Mouse (Mus musculus): ENCODE measurements around the gene Hsp90ab1.

Gene Hsp90ab1

GRCm38 (mm10) chr17:45573087-45573779 is at the start of gene Hsp90ab1:
TSS of gene Hsp90ab1 (minus strand) at chr17:45573271.
- in situ Hi-C loops (cut with MboI; ENCODE audit: low pct_unique_long_range_greater_than_20kb in 1 of 2, low sequenced_read_pairs in 2 of 2, unreplicated experiment in 1 of 2), result no loop called here

DNA sequence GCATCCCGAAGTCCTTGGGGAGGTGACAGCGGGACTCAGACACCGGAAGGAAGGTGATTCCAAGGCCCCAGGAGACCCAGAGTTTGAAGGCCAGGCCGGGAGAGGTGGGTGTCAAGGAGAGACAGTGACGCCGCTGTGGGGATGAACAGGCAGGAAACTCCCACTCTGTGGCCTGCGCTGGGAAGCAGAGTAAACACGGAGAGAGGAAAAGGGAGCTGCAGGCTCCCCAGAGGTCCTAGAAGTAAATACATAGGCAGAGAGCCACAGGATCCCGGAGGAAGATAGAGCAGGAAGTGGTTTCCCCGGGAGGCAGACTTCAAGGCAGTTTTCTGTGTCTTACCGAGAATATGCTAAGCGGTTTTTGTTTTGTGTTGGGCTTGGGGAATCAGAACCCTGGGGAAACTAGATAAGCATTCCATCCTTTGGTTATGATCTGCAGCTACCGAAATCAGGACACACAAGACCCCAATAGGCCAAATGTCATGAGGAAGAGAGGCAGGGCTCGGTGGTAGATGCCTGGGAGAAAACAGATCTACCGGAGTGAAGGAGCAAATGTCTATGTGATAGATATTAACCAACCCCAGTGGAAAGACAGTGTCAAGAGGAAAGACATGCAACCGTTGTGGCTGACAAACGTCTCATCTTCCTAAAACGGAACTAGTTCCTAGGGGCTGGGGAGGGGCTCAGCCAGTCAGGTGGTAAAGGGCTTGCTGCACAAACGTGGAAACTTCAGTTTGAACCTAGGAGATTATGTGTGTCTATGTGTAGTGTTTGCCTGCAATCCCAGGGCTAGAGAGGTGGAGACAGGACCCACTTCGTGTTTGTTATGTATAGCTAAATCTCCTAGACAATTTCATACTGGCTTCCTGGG is 46.5 kb upstream of the Hsp90ab1 start:
- in situ Hi-C loops (cut with MboI; ENCODE audit: low pct_unique_long_range_greater_than_20kb in 1 of 2, low sequenced_read_pairs in 2 of 2, unreplicated experiment in 1 of 2), result no loop called here

- in situ Hi-C loops (cut with MboI; ENCODE audit: low pct_unique_long_range_greater_than_20kb in 1 of 2, low sequenced_read_pairs in 2 of 2, unreplicated experiment in 1 of 2), result no loop called here
These were observed 45.9 kb upstream of the Hsp90ab1 start for GRCm38 (mm10) chr17:45618941-45619385.

DNA sequence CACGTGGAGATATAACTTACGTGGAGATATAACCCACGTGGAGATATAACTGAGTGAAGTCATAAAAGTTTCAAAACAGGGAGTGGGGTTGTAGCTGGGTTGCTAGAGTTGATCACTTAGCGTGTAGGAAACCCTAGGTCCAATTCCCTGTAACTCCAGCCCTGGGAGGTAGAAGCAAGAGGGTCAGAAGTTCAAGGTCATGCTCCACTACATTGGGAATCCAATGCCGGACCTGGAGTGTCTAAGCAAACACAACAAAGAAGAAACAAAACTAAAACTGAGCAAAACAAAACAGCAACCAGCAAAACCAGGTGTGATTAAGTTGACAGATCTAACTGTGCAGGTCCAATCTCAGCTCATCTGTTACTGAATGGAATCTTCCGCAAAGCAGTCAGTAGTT is 44.6 kb upstream of the Hsp90ab1 start:
- in situ Hi-C loops (cut with MboI; ENCODE audit: low pct_unique_long_range_greater_than_20kb in 1 of 2, low sequenced_read_pairs in 2 of 2, unreplicated experiment in 1 of 2), result no loop called here

DNA sequence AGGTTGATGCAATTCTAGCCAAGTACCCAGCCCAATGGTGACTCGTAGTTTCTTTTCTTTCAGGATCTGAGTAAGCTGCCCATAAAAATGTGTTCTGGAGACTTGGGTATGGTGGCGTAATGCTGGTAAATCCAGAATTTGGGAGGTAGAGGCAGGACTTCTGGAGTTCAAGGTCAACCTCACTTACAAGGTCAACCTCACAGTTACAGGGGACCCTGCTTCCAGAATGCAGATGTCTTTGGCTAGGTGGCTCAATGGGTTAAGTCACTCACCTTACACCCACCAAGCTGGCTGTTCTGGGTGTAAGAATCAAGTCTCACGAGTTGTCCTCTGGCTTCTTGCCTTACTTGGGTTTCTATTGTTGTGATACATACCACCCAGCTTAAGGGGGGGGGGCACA is 43.6 kb upstream of the Hsp90ab1 start:
- in situ Hi-C loops (cut with MboI; ENCODE audit: low pct_unique_long_range_greater_than_20kb in 1 of 2, low sequenced_read_pairs in 2 of 2, unreplicated experiment in 1 of 2), result no loop called here

DNA sequence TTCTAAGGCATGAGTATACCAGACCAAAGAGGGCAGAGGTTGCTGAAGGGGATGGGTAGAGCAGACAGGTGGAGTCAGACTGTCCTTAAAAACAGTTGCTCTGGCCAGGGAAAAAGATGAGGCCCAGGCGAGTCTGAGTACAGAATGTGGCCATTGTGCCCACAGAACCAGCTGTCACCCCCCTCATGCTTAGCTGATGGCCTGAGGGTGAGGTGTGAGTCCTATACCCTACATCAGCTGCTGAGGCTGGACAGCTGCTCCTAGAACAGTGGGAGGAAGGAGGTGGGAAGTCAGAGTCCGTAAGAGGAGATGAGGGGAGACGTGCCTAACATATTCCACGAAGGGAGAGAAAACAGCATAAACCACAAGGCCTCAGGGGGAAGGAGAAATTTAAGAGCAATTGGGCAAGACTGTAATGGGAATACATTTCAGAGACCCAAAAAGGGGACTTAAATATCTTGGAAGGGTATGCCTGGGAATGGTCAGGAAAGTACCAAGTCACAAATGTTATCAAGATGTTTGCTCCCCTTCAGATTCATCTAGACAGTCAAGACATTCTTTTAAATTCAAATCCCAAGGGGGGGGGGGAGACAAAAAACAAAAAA is 43.1 kb upstream of the Hsp90ab1 start:
- in situ Hi-C loops (cut with MboI; ENCODE audit: low pct_unique_long_range_greater_than_20kb in 1 of 2, low sequenced_read_pairs in 2 of 2, unreplicated experiment in 1 of 2), result no loop called here

DNA sequence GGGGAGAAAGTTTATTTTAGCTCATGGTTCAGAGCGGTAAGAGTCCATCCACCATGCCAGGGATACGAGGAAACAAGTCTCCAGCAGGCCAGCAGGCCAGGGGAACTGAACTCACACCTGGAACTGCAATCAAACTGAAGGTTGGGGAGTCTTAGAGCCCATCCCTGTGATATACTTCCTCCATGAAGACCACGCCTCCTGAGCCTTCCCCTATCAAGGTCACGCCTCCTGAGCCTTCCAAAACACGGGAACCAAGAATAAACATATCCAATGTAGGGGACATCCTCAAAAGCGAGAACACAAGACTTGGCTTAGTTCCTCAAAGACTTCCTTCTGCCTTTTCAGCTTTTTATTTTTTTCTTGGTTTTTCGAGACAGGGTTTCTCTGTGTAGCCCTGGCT is 39.9 kb upstream of the Hsp90ab1 start:
- in situ Hi-C loops (cut with MboI; ENCODE audit: low pct_unique_long_range_greater_than_20kb in 1 of 2, low sequenced_read_pairs in 2 of 2, unreplicated experiment in 1 of 2), result no loop called here

- in situ Hi-C loops (cut with MboI; ENCODE audit: low pct_unique_long_range_greater_than_20kb in 1 of 2, low sequenced_read_pairs in 2 of 2, unreplicated experiment in 1 of 2), result no loop called here
These were observed 38.9 kb upstream of the Hsp90ab1 start for GRCm38 (mm10) chr17:45612008-45612407.

DNA sequence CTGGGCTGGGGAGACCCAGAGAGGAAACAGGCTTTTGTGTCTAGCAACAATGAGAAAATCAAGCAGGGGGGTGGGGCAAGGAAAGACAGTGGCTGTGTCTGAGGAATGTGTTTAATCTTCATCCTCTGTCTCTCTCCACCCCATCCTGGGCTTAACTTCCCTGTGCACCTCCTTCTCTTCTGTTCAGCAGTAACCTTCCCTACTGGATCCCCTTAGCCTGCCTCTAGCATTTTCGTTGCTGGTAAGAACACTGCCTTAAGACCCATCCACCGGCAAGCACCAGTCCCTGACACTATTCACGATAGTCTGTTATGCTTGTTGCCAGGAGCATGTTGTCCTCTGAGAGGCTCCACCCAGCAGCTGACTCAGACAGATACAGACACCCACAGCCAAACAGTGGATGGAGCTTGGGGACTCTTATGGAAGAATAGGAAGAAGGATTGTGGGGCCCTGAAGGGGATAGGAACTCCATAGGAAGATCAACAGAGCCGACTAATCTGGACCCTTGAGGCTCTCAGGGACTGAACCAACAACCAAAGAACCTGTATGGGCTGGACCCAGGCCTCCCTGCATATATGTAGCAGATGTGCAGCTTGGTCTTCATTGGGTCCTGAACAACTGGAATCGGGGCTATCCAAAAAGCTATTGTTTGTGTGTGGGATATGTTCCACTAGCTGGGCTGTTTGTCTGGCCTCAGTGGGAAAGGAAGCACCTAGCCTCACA is 37.2 kb upstream of the Hsp90ab1 start:
- in situ Hi-C loops (cut with MboI; ENCODE audit: low pct_unique_long_range_greater_than_20kb in 1 of 2, low sequenced_read_pairs in 2 of 2, unreplicated experiment in 1 of 2), result no loop called here

DNA sequence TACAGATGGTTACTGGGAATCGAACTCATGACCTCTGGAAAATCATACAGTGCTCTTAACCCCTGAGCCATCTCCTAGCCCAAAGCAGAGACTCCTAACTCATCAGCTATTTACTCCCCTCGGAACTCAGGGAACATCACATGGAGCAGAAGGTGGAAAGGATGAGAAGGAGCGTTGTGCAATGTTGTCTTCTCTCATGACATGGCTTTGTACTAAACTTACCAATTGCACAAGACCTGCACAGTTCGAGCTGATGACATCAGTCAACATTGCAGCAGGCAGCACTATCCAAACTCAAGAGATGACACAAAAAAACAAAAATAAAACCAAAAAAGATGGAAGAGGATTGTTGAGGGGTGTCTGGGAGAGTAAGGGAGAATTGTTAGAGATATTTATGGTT is 35.3 kb upstream of the Hsp90ab1 start:
- in situ Hi-C loops (cut with MboI; ENCODE audit: low pct_unique_long_range_greater_than_20kb in 1 of 2, low sequenced_read_pairs in 2 of 2, unreplicated experiment in 1 of 2), result no loop called here

DNA sequence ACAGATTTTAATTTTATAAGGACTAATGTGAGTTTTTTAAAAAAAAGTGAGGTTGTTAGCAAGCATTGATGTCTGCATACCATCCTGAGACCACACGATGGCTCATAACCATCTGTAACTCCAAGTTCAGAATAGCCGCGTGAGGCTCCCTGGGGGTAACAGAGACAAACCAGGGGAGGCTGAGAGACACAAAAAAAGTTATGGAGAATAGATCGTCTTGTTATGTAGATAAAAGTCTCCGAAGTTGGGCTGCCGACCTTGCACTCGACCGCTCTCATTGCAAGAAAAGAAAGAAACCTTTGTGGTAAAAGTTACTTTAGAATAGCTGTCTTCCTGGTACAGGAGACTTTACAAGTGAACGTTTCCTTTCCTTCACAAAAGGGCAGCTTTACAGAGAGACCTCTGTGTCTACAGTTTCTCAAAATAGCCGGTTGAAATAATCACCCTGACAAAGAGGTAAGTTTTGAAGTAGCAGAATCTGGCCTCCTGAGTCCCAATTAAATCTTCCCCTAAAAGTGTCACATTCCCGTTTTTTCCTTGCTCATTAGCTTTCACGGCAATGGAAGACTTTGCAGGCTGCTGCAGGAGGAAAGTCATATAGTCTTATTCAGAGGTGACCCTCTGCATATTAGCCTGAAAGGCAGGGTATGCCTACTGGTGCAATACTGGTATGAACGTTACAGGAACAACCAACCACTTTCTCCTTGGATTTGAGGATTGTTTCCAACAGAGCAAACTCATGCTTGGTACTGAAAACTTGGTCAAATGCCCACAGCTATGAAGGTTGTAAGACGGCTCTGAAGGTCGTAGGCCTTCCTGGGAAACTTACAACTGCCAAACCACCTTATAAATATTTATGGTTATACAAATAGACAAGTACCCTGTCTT is 34.2 kb upstream of the Hsp90ab1 start:
- in situ Hi-C loops (cut with MboI; ENCODE audit: low pct_unique_long_range_greater_than_20kb in 1 of 2, low sequenced_read_pairs in 2 of 2, unreplicated experiment in 1 of 2), result no loop called here

GRCm38 (mm10) chr17:45602984-45603383 is 29.9 kb upstream of the Hsp90ab1 start:
- in situ Hi-C loops (cut with MboI; ENCODE audit: low pct_unique_long_range_greater_than_20kb in 1 of 2, low sequenced_read_pairs in 2 of 2, unreplicated experiment in 1 of 2), result no loop called here

DNA sequence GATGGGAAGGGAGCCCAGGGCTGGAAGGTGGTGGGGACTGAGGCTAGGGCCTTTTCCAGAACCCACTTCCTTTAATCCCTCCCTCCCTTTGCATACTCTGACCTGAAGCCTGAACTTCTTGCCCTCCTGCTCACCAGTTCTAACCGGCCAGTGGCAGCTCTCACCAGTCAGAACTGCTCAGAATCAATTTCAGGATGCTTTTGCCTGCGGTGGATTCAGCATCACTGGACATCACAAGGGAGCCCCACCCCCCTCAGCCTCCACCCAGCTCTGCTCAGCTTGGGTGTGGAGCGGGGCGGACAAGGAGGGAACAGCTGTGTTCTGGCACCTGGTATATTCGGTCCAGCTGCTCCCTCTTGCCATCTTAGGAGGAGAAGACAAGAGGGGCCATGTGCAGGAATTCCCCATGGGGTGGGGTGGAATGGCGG is 28.8 kb upstream of the Hsp90ab1 start, which contains the start of gene Mymx:
Gene Mymx (minus strand): TSS at position 226 of the 428 bp plus-strand sequence.
- in situ Hi-C loops (cut with MboI; ENCODE audit: low pct_unique_long_range_greater_than_20kb in 1 of 2, low sequenced_read_pairs in 2 of 2, unreplicated experiment in 1 of 2), result no loop called here

DNA sequence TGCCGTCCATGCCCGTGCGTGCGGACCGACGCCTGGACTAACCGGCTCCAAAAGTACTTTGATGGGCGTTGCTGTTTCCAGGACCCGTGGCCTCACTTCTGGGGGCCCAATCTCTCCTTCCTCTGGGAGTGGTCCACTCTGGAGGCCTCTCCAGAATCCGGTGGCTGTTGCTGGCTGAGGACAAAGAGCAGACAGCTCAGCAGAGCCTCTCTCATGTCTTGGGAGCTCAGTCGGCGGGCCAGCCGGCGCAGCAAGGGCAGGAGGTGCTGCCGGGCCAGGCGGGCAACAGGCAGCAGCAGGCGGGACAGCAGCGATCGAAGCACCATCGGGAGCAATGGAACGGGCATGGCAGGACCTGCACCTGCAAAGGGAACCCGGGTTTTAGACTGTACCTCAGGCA is 28.3 kb upstream of the Hsp90ab1 start:
- in situ Hi-C loops (cut with MboI; ENCODE audit: low pct_unique_long_range_greater_than_20kb in 1 of 2, low sequenced_read_pairs in 2 of 2, unreplicated experiment in 1 of 2), result no loop called here

- in situ Hi-C loops (cut with MboI; ENCODE audit: low pct_unique_long_range_greater_than_20kb in 1 of 2, low sequenced_read_pairs in 2 of 2, unreplicated experiment in 1 of 2), result no loop called here
These were observed 27.2 kb upstream of the Hsp90ab1 start for GRCm38 (mm10) chr17:45600267-45600666.

- in situ Hi-C loops (cut with MboI; ENCODE audit: low pct_unique_long_range_greater_than_20kb in 1 of 2, low sequenced_read_pairs in 2 of 2, unreplicated experiment in 1 of 2), result no loop called here
These were observed 26.6 kb upstream of the Hsp90ab1 start, which contains the start of gene Slc29a1 for GRCm38 (mm10) chr17:45599446-45600242. TSS of gene Slc29a1 (minus strand) at chr17:45599606.

DNA sequence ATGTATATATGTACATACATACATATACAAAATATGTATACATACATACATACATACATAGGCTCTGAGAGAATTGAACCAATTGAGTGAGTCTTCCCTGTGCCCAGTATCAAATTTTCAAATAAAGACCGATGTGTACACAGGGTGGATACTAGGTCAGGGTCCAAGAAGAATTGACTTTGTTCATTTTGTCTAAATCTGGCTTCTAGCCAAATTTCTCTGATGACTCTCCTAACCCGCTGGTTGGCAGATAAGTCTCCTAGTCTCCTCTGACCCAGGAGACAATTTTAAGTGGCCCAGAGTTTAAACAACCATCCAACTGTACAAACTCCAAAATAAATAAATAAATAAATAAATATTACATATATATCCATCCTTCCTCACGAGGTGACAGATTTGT is 25.8 kb upstream of the Hsp90ab1 start:
- in situ Hi-C loops (cut with MboI; ENCODE audit: low pct_unique_long_range_greater_than_20kb in 1 of 2, low sequenced_read_pairs in 2 of 2, unreplicated experiment in 1 of 2), result no loop called here

Data from mouse embryonic stem cell (cell line).